Mouse (Mus musculus): ENCODE data around the gene Map3k4.

GRCm38 (mm10) chr17:12327847-12328518 lies 9.4 kb upstream of the Map3k4 start:
- TF ChIP-seq CTCF (IDR thresholded peaks at IDR 0.05; ENCODE audit: low read depth, low read length) (no peak), POLR2A (IDR thresholded peaks at IDR 0.05; ENCODE audit: extremely low read depth, insufficient read depth, low read length) (no peak)

Measured in liver, adult 2 months (tissue).